Mouse (Mus musculus): ENCODE measurements around the gene Syt12.

- 0 out of 2 replicates have a peak, but pooled peaks have one; percentile 8 for TF ChIP-seq CTCF (IDR thresholded peaks at IDR 0.05; ENCODE audit: low read depth)
- no peak for TF ChIP-seq EP300 (optimal IDR thresholded peaks at IDR 0.05)
Observed at GRCm38 (mm10) chr19:4439161-4439801, 38.0 kb downstream of the Syt12 start, which contains the start of gene Rhod.

Measured in stomach, postnatal 0 days (tissue).